Mouse (Mus musculus): ENCODE measurements around the gene Zfp821.

The Zfp821 gene

GRCm38 (mm10) chr8:109705320-109706075, at the start of gene Zfp821:
Gene Zfp821, plus strand, starts transcription at chr8:109705546.
- DNase-seq = peak; percentile 96 to 97

GRCm38 (mm10) chr8:109656860-109657259, 48.5 kb upstream of the Zfp821 start:
- DNase-seq = no peak

GRCm38 (mm10) chr8:109662328-109662727, 43.0 kb upstream of the Zfp821 start:
- DNase-seq = no peak

GRCm38 (mm10) chr8:109666616-109667015, 38.7 kb upstream of the Zfp821 start:
- no peak for DNase-seq

GRCm38 (mm10) chr8:109672656-109673055, 32.7 kb upstream of the Zfp821 start:
- DNase-seq = no peak

GRCm38 (mm10) chr8:109673596-109673995, 31.8 kb upstream of the Zfp821 start:
- DNase-seq = peak; percentile 42 to 66

- no peak for DNase-seq
These were observed 29.3 kb upstream of the Zfp821 start for GRCm38 (mm10) chr8:109675896-109676643.

GRCm38 (mm10) chr8:109681535-109681934, 23.8 kb upstream of the Zfp821 start:
- no peak for DNase-seq

- DNase-seq = no peak
These were observed 23.2 kb upstream of the Zfp821 start for GRCm38 (mm10) chr8:109682120-109682519.

- DNase-seq = no peak
These were observed 18.1 kb upstream of the Zfp821 start for GRCm38 (mm10) chr8:109687248-109687647.

GRCm38 (mm10) chr8:109691769-109692168, 13.6 kb upstream of the Zfp821 start:
- DNase-seq = no peak

- peak; percentile 46 to 79 for DNase-seq
These were observed 12.8 kb upstream of the Zfp821 start for GRCm38 (mm10) chr8:109692443-109693145.

GRCm38 (mm10) chr8:109693146-109693900, 12.0 kb upstream of the Zfp821 start, which contains the start of gene Ist1:
Gene Ist1, minus strand, starts transcription at chr8:109693260.
- DNase-seq = peak; percentile 99

GRCm38 (mm10) chr8:109694154-109694553, 11.2 kb upstream of the Zfp821 start:
- DNase-seq = no peak

- DNase-seq = no peak
These were observed 7.6 kb upstream of the Zfp821 start for GRCm38 (mm10) chr8:109697754-109698153.

GRCm38 (mm10) chr8:109698477-109698876, 6.9 kb upstream of the Zfp821 start:
- no peak for DNase-seq

GRCm38 (mm10) chr8:109704565-109705319, 604 bp upstream of the Zfp821 start:
- no peak for DNase-seq

- DNase-seq = no peak
These were observed 929 bp downstream of the Zfp821 start for GRCm38 (mm10) chr8:109706076-109706873.

GRCm38 (mm10) chr8:109706874-109707237, 1.5 kb downstream of the Zfp821 start:
- peak; percentile 89 to 93 for DNase-seq

- DNase-seq = no peak
These were observed 2.6 kb downstream of the Zfp821 start for GRCm38 (mm10) chr8:109707921-109708320.

- no peak for DNase-seq
These were observed 7.2 kb downstream of the Zfp821 start for GRCm38 (mm10) chr8:109712521-109712920.

Data from kidney, postnatal 25 days (tissue).